Mouse (Mus musculus): Measurements from ENCODE around the gene Cd81. TPM values are rescaled to one million over a fixed set of nuclear protein-coding genes. Genes with fewer than 3 reads are reported as not detected.

The Cd81 gene
- total and polyA plus RNA-seq, 2 experiments from 2014 or later = 811 to 1,316 TPM

DNA sequence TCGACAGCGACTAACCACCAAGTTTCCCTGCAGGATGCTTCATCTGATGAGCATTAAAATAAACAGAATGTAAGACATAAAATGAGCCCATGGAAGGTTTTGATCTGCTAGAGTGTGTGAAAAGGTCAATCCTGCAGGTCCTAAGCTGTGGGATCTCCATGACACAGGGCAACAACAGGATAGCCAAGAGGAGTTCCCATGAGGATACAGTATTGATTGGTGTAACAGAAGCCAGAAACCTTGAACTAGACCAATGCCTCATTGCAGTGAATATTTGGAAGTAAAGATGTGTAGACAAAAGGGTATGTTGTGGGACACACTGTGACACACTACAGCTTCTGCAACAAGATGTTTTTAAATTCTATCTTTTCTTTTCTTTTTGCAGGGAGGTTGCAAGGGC, 18.4 kb upstream of the Cd81 start:
- no peaks in the 10 kb centered on the region for H3K27me3 ChIP-seq (ENCODE audit: control insufficient read depth, insufficient read depth, low read length)
- 83% methylated on average over 2 of the region's 2 CpGs for WGBS
- no peaks in the 10 kb centered on the region; the same call in 1 of the 2 replicates for H3K36me3 ChIP-seq (replicated peaks; ENCODE audit: control insufficient read depth, insufficient read depth, low read length)
- peaks cover 9% of the 10 kb centered on the region for H3K4me1 ChIP-seq (ENCODE audit: control insufficient read depth, insufficient read depth)
- H3K4me3 ChIP-seq (ENCODE audit: low read depth, low read length) = no peak overlapping the region
- no peak overlapping the region for H3K4me2 ChIP-seq (ENCODE audit: low read depth, low read length)
- ATAC-seq (ENCODE audit: insufficient read depth, low read depth) (no peak), DNase-seq (ENCODE audit: low spot score) (no peak)
- H3K9ac ChIP-seq (replicated peaks; ENCODE audit: low read depth, low read length) = no peak overlapping the region
- TF ChIP-seq EP300 (IDR thresholded peaks at IDR 0.05; ENCODE audit: low read depth) = no peak
- no peak for TF ChIP-seq CTCF (IDR thresholded peaks at IDR 0.05; ENCODE audit: low read depth)
- no peaks in the 10 kb centered on the region for H3K9me3 ChIP-seq (replicated peaks; ENCODE audit: control insufficient read depth, low read length)
- H3K27ac ChIP-seq (ENCODE audit: low read depth) = no peak overlapping the region

DNA sequence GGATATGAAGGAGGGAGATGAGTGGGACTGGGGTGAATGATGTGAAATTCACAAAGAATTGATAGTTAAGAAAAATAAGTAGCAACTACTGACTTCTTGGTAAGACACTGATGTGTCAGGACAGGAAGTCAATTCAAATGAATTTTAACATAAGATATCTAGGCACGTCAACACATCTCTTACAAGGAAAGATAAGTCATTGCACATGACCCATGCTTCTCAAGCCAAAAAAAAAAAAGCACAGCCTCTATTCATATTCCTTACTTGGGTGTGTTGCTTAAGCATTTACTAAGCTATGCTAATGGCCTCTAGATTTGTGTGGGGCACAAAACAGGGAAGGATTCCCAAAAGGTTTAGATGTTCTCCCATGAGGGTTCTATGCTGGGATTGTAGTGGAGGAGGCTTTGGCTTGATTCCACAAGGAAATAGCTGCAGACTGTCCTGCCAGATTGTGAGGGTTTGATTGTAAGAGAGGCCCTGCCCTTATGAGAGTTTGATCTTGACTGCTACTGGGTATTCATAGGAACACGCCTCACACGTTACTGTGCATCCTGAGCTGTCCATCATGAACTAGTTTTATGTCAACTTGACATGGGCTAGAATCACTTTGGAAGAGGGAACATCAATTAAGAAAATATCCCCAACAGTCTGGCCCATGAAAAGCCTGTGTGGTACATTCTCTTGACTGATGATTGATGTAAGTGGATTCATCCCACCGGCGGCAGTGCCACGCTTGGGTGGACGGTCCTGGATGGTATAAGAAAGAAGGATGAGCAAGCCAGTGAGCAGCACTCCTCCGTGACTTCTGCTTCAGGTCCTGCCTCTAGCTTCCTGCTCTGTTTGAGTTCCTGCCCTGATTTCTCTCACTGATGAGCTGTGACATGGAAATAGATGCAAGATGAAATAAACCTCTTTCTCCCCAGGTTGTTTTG, 17.8 kb upstream of the Cd81 start:
- Histone ChIP-seq H3K27ac (ENCODE audit: low read depth) (no peak overlapping the region), H3K4me1 (ENCODE audit: control insufficient read depth, insufficient read depth) (peaks cover 9% of the 10 kb centered on the region), H3K9me3 (replicated peaks; ENCODE audit: control insufficient read depth, low read length) (no peaks in the 10 kb centered on the region), H3K36me3 (replicated peaks; ENCODE audit: control insufficient read depth, insufficient read depth, low read length) (no peaks in the 10 kb centered on the region; the same call in 1 of the 2 replicates), H3K4me3 (ENCODE audit: low read depth, low read length) (no peak overlapping the region), H3K4me2 (ENCODE audit: low read depth, low read length) (no peak overlapping the region), H3K9ac (replicated peaks; ENCODE audit: low read depth, low read length) (no peak overlapping the region), H3K27me3 (ENCODE audit: control insufficient read depth, insufficient read depth, low read length) (no peaks in the 10 kb centered on the region)
- ATAC-seq (ENCODE audit: insufficient read depth, low read depth) (no peak), DNase-seq (ENCODE audit: low spot score) (no peak)
- WGBS = 78% methylated on average over 8 of the region's 8 CpGs
- TF ChIP-seq EP300 (IDR thresholded peaks at IDR 0.05; ENCODE audit: low read depth) = no peak
- no peak for TF ChIP-seq CTCF (IDR thresholded peaks at IDR 0.05; ENCODE audit: low read depth)

DNA sequence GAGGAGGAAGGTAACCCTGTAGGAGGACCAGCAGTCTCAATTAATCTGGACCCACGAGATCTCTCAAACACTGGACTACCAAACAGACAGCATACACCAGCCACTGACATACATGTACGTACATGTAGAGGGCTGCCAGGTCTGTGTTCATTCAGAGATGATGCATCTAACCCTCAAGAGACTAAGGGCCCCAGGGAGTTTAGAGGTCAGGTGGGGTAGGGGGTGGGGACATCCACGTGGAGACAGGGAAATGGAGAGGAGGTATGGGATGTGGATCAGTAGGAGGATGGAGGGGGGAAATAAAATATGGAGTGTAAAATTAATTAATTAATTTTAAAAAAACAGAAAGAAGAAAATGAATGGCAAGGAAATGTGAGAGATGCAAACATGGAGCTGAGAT, 15.8 kb upstream of the Cd81 start:
- Histone ChIP-seq H3K4me2 (ENCODE audit: low read depth, low read length) (no peak overlapping the region), H3K9ac (replicated peaks; ENCODE audit: low read depth, low read length) (no peak overlapping the region), H3K4me3 (ENCODE audit: low read depth, low read length) (no peak overlapping the region), H3K27ac (ENCODE audit: low read depth) (no peak overlapping the region), H3K4me1 (ENCODE audit: control insufficient read depth, insufficient read depth) (peaks cover 23% of the 10 kb centered on the region), H3K9me3 (replicated peaks; ENCODE audit: control insufficient read depth, low read length) (no peaks in the 10 kb centered on the region), H3K36me3 (replicated peaks; ENCODE audit: control insufficient read depth, insufficient read depth, low read length) (no peaks in the 10 kb centered on the region; the same call in 1 of the 2 replicates), H3K27me3 (ENCODE audit: control insufficient read depth, insufficient read depth, low read length) (no peaks in the 10 kb centered on the region)
- ATAC-seq (ENCODE audit: insufficient read depth, low read depth) = no peak
- DNase-seq (ENCODE audit: low spot score) = no peak
- WGBS = 78% methylated on average over 3 of the region's 3 CpGs
- TF ChIP-seq EP300 (IDR thresholded peaks at IDR 0.05; ENCODE audit: low read depth) = no peak
- no peak for TF ChIP-seq CTCF (IDR thresholded peaks at IDR 0.05; ENCODE audit: low read depth)

DNA sequence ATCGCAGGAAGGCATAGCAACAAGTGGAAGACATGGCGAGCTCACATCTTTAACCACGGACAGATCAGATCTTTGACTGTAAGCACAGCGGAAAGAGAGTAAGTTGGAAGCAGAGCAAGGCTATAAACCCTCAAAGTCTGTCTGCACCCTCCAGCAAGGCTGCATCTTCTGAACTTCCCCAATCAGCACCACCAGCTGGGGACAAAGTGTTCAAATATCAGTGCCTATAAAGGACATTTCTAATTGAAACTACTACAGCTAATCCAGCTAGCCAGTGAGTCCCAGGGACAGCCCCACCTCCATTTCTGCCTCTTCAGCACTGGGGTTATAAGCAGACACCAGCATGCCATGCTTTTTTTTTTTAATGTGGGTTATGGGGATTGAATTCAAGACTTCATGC, 15.2 kb upstream of the Cd81 start:
- Histone ChIP-seq H3K4me3 (ENCODE audit: low read depth, low read length) (no peak overlapping the region), H3K36me3 (replicated peaks; ENCODE audit: control insufficient read depth, insufficient read depth, low read length) (no peaks in the 10 kb centered on the region; the same call in 1 of the 2 replicates), H3K4me2 (ENCODE audit: low read depth, low read length) (no peak overlapping the region), H3K27me3 (ENCODE audit: control insufficient read depth, insufficient read depth, low read length) (no peaks in the 10 kb centered on the region), H3K27ac (ENCODE audit: low read depth) (no peak overlapping the region), H3K4me1 (ENCODE audit: control insufficient read depth, insufficient read depth) (peaks cover 23% of the 10 kb centered on the region), H3K9ac (replicated peaks; ENCODE audit: low read depth, low read length) (no peak overlapping the region), H3K9me3 (replicated peaks; ENCODE audit: control insufficient read depth, low read length) (no peaks in the 10 kb centered on the region)
- ATAC-seq (ENCODE audit: insufficient read depth, low read depth) = no peak
- DNase-seq (ENCODE audit: low spot score) = no peak
- TF ChIP-seq CTCF (IDR thresholded peaks at IDR 0.05; ENCODE audit: low read depth) = no peak
- no peak for TF ChIP-seq EP300 (IDR thresholded peaks at IDR 0.05; ENCODE audit: low read depth)
- 82% methylated on average over 4 of the region's 4 CpGs for WGBS

DNA sequence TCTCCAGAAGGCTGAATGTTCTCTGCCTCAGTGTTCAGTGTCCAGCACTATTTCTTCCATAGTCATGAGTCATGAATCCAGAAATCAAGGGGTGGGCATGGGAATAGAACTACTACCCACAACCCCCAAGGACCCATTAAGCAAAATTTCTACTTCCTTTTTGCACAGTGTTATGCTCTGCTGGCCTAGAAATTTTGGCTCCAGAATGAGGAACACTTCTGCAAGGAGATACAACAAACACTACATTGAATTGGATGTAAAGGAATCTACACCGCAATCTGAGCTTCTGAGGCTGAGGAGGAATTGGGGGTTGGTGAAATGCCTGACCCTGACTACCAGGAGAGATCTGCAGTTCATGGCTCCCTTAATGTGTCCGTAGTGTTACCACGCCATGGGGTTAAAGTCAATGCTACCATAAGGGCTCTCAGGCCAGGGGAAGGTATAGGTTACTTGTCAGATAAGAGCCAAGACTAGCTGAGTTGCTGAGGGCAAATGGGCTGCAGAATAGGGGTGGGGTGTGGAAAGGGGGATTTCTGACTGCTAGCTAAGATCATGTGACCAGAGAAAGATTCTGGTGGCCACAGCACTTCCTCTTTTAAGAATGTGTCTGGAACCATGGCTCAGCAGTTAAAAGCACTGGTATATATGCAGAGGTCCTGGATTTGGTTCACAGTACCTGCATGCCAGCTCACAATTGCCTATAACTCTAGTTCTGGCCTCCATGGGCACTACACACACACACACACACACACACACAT, 14.2 kb upstream of the Cd81 start:
- peaks cover 30% of the 10 kb centered on the region for H3K4me1 ChIP-seq (ENCODE audit: control insufficient read depth, insufficient read depth)
- H3K27me3 ChIP-seq (ENCODE audit: control insufficient read depth, insufficient read depth, low read length) = no peaks in the 10 kb centered on the region
- ATAC-seq (ENCODE audit: insufficient read depth, low read depth) (no peak), DNase-seq (ENCODE audit: low spot score) (no peak)
- TF ChIP-seq EP300 (IDR thresholded peaks at IDR 0.05; ENCODE audit: low read depth) (no peak), CTCF (IDR thresholded peaks at IDR 0.05; ENCODE audit: low read depth) (no peak)
- H3K4me2 ChIP-seq (ENCODE audit: low read depth, low read length) = no peak overlapping the region
- no peak overlapping the region for H3K4me3 ChIP-seq (ENCODE audit: low read depth, low read length)
- no peak overlapping the region for H3K9ac ChIP-seq (replicated peaks; ENCODE audit: low read depth, low read length)
- H3K36me3 ChIP-seq (replicated peaks; ENCODE audit: control insufficient read depth, insufficient read depth, low read length) = no peaks in the 10 kb centered on the region; the same call in 1 of the 2 replicates
- 91% methylated on average over 3 of the region's 3 CpGs for WGBS
- H3K27ac ChIP-seq (ENCODE audit: low read depth) = no peak overlapping the region
- H3K9me3 ChIP-seq (replicated peaks; ENCODE audit: control insufficient read depth, low read length) = no peaks in the 10 kb centered on the region

Data from heart, postnatal 0 days (tissue).